Mouse (Mus musculus): ENCODE results near the gene Clic4.

DNA sequence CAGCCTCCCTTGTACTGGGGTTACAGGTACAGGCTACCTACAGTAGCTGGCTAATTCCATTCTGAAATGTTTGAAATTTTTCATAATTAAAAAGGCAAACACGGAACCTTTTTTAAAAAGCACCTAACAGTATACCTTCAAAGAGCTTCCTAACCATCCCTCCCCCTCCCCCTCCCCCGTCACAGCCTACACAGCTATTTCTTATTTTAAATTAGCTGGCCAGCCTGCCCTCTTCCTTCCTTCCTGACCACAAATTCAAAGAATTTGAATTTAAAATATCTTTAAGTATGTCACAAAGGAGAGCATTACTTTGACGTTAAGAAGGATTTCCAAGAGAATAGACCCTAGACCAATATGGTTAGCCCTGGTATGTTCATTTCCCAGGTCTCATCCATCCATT lies 44.5 kb downstream of the Clic4 start:
- no peak for TF ChIP-seq CTCF (IDR thresholded peaks at IDR 0.05; ENCODE audit: borderline replicate concordance, extremely low read depth, insufficient read depth, insufficient read length)
- no peak for TF ChIP-seq POLR2A (IDR thresholded peaks at IDR 0.05; ENCODE audit: borderline replicate concordance, extremely low read depth, insufficient read depth, insufficient read length, poor library complexity, severe bottlenecking)

Measured in brain, embryonic 14.5 days (tissue).